Mouse (Mus musculus) mouse embryonic stem cell (cell line): ENCODE data around the gene Mrpl17.

ENCODE experiments used
- in situ Hi-C, 2 experiments: fragments of 300-500 bp; cut with MboI; formaldehyde crosslinking; loops; 1 replicate in 1 of 2; 3 replicates in 1 of 2; pipeline ENCODE4 v1.14.3; 2019 to 2020; ENCODE audit warnings: low sequenced_read_pairs in 2 of 2, low pct_unique_long_range_greater_than_20kb in 1 of 2, mixed read lengths in 1 of 2; ENCODE audit not compliant: unreplicated experiment in 1 of 2

Gene Mrpl17

DNA sequence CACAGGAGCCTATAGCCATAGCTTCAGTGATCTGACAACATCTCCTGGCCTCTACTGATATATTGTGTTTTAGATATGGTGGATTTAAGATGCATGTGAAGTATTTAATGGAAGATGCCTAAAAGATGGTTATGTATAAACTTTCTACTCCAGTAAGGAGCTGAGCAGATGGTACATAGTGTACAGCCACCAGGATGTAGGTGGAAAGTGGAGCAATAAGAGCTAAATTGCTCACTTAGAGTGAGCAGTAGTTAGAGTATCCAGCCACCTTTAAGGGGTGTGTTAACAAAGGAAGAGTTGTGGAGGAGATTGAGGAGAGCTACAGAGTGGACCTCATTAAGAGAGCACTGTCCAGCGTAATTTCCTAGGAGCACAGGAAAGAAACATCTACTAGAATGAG lies 19.8 kb downstream of the Mrpl17 start:
- in situ Hi-C loops = no loop called here

- in situ Hi-C loops = no loop called here
These were observed 23.4 kb downstream of the Mrpl17 start, which contains the start of gene Dchs1 for GRCm38 (mm10) chr7:105787285-105788140. Gene Dchs1 (minus strand): TSS chr7:105787654.

DNA sequence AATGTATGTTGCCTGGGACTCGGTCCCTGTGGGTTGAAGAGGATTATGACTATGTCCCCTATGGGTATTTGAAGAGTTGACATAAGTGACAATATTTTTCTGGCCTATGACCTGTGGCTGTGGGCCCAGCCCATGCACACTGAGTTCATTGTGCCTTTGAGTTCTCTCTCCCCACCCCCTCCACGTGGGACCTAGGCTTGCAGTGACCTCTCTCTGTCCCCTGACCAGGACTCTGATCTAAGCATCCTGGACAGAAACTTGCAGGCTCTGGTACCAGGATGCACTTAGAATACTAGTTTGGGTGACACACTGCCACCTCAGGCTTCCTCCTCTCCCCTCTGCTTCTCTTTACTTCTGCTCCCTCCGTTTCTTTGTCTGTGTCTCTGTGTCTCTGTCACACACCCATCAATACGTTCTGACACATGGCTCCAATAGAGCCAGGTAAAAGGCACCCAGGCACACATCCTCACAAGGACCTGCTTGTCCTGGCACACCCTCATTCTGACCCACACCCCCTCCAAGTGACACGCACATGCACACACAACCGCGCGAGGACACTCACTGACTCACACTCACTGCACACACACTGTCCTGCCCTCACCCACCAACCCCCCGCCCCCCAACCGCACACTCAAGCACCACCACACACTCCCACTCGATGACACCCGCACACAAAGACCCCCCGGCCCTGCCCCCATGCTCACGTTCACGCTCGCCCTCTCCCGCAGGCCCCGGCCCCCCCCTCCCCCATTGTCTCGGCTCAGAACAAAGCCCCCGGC lies 24.2 kb downstream of the Mrpl17 start:
- in situ Hi-C loops = no loop called here

- in situ Hi-C loops = no loop called here
These were observed 26.3 kb downstream of the Mrpl17 start for GRCm38 (mm10) chr7:105784556-105784955.

DNA sequence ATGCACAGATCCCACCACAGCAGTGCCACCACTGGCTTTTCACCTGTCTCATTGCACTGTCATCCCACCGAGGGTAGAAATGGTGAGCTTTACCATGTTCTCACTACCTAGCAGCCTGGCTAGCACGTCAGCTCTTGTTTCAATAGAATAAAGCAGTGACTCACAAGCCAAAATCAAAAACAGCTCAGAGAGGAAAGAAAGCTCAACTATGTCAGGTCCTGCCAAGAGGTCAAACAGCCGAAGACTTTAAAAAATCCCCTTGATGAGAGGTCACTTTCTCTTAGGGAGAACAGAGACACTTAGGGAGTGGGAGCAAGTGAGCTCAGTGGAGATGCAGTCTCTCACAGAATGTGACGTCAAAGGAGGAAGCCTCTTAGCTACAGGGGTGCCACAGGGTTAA lies 27.0 kb downstream of the Mrpl17 start:
- in situ Hi-C loops = no loop called here

DNA sequence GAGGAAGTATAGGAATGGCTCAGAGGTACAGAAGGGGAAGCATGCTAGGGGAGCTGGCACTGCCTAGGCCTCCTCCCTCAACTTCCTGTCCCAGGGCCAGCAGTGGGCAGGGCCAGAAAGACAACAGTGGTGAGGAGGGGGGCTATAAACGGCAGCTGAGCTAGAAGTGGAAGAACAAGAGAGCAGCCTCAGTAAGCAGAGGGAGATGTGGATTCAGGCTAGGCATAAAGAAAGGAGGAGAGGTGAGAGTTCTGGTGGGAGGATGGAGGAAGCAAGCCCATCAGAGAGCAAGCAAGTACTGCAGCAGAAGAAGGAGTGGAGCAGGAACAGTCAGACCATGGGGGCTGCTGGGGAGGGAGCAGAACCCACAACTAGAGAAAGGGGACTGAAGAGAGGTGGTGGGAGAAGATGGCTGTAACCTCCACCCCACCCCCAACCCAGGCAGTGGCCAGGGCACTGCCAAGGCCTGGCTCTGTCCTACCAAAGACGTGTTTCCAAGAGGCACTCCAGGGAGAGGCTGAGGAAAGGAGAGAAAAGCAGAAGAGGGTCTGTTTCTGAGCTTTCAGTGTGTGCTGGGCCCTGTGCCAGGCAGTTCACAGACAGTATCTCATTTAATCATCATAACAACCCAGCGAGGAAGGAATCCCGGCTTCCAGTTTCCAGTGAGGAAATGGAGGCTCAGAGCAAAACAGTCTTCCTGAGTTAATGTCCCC lies 32.2 kb downstream of the Mrpl17 start:
- in situ Hi-C loops = no loop called here

DNA sequence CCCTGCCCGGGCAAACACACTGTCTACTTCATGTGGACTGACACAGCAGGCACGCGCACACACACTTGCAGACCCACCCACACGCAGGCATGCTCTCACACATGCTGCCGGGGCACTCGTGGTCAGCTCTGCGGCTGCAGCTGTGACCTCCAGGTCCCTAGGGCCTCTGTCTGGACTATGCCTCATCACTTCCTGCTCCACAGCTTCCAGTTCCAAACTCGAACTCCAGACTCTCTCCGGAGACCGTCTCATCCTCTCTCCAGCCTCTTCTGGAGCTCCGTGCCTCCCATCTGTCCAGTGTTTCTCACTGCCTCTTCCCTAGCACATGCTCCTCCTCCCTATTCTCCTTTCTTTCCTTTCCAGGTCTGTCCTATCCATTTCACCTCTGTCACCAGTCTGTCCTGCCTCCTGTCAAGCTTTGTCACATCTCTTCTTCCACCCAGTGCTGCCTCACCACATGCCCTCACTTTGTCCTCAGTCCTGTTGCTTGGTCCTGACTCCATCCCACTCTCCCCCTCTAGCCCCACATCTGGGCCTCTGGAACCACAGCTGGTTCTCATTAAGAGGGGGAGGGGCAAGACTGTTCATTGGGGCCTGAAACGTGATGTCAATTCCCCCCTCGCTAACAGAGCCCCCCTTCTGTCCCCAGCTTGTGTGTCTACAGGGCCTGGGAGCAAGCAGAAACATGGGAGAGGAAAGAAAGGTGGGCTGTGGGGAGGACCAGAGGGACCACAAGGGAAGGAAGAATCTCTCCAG lies 32.9 kb downstream of the Mrpl17 start:
- in situ Hi-C loops = no loop called here

DNA sequence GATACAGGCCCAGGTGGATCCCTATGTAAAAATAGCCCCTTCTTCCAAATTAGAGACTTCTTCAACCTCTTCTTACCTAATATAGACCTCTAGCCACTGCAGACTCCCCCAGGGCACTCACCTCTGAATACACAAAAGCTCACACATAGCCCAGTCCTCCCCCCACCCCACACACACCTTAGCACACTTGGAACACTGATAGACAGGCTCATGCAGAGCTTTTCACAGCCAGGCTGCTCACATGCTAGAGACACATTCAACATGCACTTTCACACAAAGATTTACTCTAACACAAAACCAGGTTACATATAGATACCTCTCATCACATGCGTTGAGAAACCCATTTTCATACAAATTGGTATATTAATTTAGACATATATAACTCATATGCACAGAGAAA lies 33.6 kb downstream of the Mrpl17 start:
- in situ Hi-C loops = no loop called here

- in situ Hi-C loops = no loop called here
These were observed 34.9 kb downstream of the Mrpl17 start for GRCm38 (mm10) chr7:105776026-105776425.

DNA sequence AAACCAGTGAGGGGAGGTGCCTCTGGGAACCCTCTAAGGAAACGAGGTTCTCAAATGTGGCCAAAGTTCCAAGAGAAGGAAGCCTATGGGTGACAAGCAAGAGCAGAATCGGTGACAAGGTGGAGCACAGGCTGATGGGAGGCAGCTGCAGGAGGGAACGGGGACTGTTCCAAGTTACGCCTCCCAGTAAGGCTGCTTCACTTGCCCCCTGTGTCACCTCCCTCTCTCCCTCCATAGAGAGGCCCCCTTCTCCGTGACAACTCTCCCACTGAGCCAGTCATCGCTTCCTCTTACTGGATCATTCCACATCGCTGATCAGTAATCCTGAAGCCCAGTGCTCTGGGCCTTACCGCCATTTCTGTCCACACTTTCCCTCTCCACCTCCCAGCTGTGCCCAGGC lies 36.2 kb downstream of the Mrpl17 start:
- in situ Hi-C loops = no loop called here

GRCm38 (mm10) chr7:105773041-105773440 lies 37.9 kb downstream of the Mrpl17 start:
- in situ Hi-C loops = no loop called here

DNA sequence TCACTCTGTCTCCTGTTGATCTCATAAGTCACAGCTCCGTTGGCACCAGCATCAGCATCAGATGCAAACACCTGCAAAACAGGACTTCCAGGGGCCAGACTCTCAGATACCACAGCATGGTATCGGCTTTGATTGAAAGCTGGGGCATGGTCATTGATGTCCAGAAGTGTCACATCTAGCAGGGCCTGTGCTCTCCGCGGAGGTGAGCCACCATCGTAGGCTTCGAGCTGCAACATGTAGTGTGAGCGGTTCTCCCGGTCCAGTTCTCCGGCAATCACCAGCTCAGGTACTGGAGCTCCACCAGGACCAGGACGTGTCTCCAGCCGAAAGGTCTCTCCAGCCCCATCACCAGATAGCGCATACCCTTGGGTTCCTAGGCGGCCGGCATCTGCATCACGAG lies 38.6 kb downstream of the Mrpl17 start:
- in situ Hi-C loops = no loop called here

DNA sequence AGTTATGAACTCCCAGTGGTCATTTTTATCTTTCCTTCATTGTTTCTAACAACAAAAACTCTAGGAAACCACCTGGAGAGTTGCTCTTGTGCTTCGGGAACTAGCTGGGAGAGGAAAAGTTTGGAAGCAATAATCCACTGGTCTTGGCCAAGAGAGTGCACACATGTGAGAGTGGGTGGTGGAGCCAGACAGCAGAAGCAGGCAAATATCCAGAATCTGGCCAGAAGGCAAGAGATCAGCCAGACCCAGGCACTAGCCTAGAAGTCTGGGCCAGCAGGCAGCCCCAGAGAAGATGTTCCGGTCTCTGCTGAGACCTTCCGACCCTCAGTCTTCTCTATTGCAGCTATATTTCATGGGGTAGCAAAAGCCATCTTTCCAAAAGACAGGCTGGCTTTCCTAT lies 40.9 kb downstream of the Mrpl17 start:
- in situ Hi-C loops = no loop called here

- in situ Hi-C loops = no loop called here
These were observed 43.2 kb downstream of the Mrpl17 start for GRCm38 (mm10) chr7:105767729-105768165.

DNA sequence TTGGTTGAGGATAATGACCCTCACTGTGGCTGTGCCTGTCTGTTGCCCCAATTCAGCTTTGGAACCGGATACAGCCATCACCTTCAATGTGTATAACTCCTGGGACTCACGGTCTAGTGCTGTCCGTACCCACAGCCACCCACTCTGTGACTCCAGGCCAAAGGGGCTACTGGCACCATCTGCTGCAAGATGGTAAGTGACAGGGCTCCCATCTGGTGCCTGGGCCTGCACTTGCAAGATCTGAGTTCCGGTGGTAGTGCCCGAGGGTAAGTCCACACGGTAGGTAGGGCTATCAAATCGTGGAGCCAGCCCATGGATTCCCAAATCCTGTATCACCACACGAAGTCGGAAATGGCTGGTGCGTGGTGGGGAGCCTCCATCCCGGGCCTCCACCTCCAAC lies 46.6 kb downstream of the Mrpl17 start:
- in situ Hi-C loops = no loop called here

DNA sequence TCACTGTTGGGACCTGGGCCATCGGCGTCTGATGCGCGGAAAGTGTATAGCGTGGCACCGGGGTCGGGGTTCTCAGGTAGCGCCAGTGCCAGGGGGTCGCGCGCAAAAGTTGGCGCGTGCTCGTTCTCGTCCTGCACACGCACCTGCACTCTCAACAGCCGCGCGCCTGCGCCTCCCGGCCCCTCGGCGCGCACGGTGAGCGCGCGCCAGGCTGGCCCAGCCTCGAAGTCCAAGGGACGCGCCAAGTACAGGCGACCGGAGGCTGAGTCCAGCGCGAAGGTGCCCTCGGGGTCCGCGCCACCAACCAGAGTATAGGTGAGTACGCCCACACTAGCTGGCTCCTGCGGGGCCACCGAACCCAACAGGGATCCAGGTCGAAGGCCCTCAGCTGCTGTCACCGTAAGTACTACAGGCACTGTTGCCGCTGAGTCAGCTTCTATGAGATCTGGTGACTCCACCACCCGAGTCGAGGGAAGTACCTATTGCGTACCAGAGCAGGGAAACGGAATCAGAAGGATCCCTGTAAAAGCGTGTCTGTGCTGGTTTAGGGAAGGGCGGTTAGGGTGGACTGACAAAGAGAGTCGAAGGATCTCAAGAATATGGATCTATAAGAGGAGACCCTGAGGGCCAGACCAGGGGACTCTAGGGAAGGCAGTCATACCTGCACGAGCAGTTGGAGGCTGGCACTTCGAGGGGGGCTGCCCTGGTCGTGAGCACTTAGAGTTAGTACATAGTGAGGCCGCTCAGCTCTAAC lies 48.2 kb downstream of the Mrpl17 start:
- in situ Hi-C loops = no loop called here

DNA sequence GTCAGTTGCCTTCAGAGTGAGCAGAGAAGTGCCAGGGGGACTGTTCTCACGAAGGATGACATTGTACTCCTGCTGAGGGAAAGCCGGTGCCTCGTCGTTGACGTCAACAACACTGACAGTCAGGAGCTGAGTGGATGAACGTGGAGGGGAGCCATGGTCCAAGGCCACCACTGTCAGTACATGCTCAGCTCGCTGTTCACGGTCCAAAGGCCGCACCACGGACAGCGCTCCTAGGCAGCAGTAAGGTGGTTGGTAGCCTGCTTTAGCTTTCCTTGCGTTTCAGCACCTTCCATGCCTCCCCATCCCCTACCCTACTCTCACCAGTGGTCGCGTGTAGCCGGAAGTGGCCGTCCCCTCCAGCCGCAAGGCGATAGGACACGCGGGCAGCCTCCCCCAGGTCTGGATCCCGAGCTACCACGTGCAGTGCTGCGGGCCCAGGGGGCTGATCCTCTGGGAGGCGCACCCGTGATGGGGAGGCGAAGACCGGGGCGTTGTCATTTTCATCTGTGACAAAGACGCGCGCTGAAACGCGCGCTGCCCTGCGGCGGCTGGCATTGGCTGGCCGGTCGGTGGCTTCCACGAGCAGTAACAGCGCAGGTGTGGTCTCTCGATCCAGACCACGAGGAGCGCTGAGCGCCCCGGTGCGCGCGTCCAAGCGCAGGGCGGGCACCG lies 49.0 kb downstream of the Mrpl17 start:
- in situ Hi-C loops = no loop called here
